Mouse (Mus musculus) ES-E14 (cell line): ENCODE data around the gene Pik3cd.

Experiments
- ZC3H11A ChIP-seq: IDR thresholded peaks from 2 replicates; pipeline ENCODE4 v1.6.1; 2012; ENCODE audit warnings: low read depth, mild to moderate bottlenecking, inconsistent platforms, low read length, borderline replicate concordance
- ZNF384 ChIP-seq: IDR thresholded peaks from 2 replicates; pipeline ENCODE4 v1.6.1; 2012; ENCODE audit warnings: low read depth, low read length, inconsistent platforms

GRCm38 (mm10) chr4:149641956-149642355, 60.4 kb downstream of the Pik3cd start:
- TF ChIP-seq ZC3H11A (no peak), ZNF384 (no peak)
